Mouse (Mus musculus) testis, postnatal 14 days (tissue): ENCODE measurements around the gene Hunk.
A peak's percentile ranks its signal among the peaks of the same experiment; 100 is the strongest.

ENCODE experiments used
- DNase-seq: peaks from one replicate; pipeline ENCODE4 v3.0.0; 2021; ENCODE audit warnings: low spot score

The Hunk gene

GRCm38 (mm10) chr16:90505680-90506079 is 119.9 kb downstream of the Hunk start:
- no peak for DNase-seq

GRCm38 (mm10) chr16:90511551-90512296 is 125.9 kb downstream of the Hunk start:
- no peak for DNase-seq

- no peak for DNase-seq
Measured at GRCm38 (mm10) chr16:90517041-90517440, 131.2 kb downstream of the Hunk start.

GRCm38 (mm10) chr16:90518232-90518631 is 132.4 kb downstream of the Hunk start:
- no peak for DNase-seq

- DNase-seq: peak; percentile 63
Measured at GRCm38 (mm10) chr16:90518732-90519295, 133.0 kb downstream of the Hunk start.

GRCm38 (mm10) chr16:90521191-90521950 is 135.6 kb downstream of the Hunk start:
- DNase-seq: no peak

- no peak for DNase-seq
Measured at GRCm38 (mm10) chr16:90521951-90522255, 136.1 kb downstream of the Hunk start.

GRCm38 (mm10) chr16:90522575-90522974 is 136.8 kb downstream of the Hunk start:
- DNase-seq: no peak

- DNase-seq: no peak
Measured at GRCm38 (mm10) chr16:90523373-90523772, 137.6 kb downstream of the Hunk start.

GRCm38 (mm10) chr16:90523894-90524293 is 138.1 kb downstream of the Hunk start:
- no peak for DNase-seq

- no peak for DNase-seq
Measured at GRCm38 (mm10) chr16:90524393-90524792, 138.6 kb downstream of the Hunk start.

- DNase-seq: no peak
Measured at GRCm38 (mm10) chr16:90533119-90533673, 147.4 kb downstream of the Hunk start.

- DNase-seq: peak; percentile 52
Measured at GRCm38 (mm10) chr16:90534591-90534990, 148.8 kb downstream of the Hunk start.

- peak; percentile 34 for DNase-seq
Measured at GRCm38 (mm10) chr16:90538926-90539325, 153.1 kb downstream of the Hunk start.

- DNase-seq: no peak
Measured at GRCm38 (mm10) chr16:90541191-90541590, 155.4 kb downstream of the Hunk start.

GRCm38 (mm10) chr16:90542383-90542782 is 156.6 kb downstream of the Hunk start:
- no peak for DNase-seq

- no peak for DNase-seq
Measured at GRCm38 (mm10) chr16:90544175-90544574, 158.4 kb downstream of the Hunk start.

GRCm38 (mm10) chr16:90545509-90545908 is 159.7 kb downstream of the Hunk start:
- DNase-seq: no peak

GRCm38 (mm10) chr16:90546591-90546990 is 160.8 kb downstream of the Hunk start:
- no peak for DNase-seq

GRCm38 (mm10) chr16:90547996-90548395 is 162.2 kb downstream of the Hunk start:
- no peak for DNase-seq
